Mouse (Mus musculus) kidney, postnatal 0 days (tissue): ENCODE results near the gene Mecom. TPM values are rescaled to one million over a fixed set of nuclear protein-coding genes. Genes with fewer than 3 reads are reported as not detected.

Experiments used
- ATAC-seq: fragments of 200-750 bp; cut with Nextera tagmentation; replicated peaks from 2 replicates; pipeline ENCODE4 v1.8.0; 2017; ENCODE audit warnings: low read depth, moderate number of reproducible peaks, moderate TSS enrichment, moderate library complexity; ENCODE audit not compliant: low FRiP score
- DNase-seq: peaks from one replicate; pipeline ENCODE4 v3.0.0-alpha.2; 2016; ENCODE audit warnings: low spot score
- H3K27ac ChIP-seq: fragments of 300-500 bp; sonication (generic); 2 replicates; pipeline ENCODE4 v1.5.1; 2014; ENCODE audit warnings: mild to moderate bottlenecking
- H3K27me3 ChIP-seq: fragments of 300-500 bp; sonication (generic); 2 replicates; pipeline ENCODE4 v1.6.1; 2014; ENCODE audit warnings: low read length, mixed read lengths; ENCODE audit not compliant: insufficient read depth
- H3K36me3 ChIP-seq: fragments of 300-500 bp; sonication (generic); 2 replicates; pipeline ENCODE4 v1.6.1; 2014; ENCODE audit warnings: low read length, mixed read lengths; ENCODE audit not compliant: insufficient read depth
- H3K4me1 ChIP-seq: fragments of 300-500 bp; sonication (generic); replicated peaks from 2 replicates; pipeline ENCODE4 v1.6.1; 2014; ENCODE audit warnings: antibody characterized with exemption, low read length, mixed read lengths; ENCODE audit not compliant: insufficient read depth
- H3K4me2 ChIP-seq: fragments of 300-500 bp; sonication (generic); 2 replicates; pipeline ENCODE4 v1.6.1; 2014; ENCODE audit warnings: mild to moderate bottlenecking, low read length, moderate library complexity, mixed read lengths
- H3K4me3 ChIP-seq: fragments of 300-500 bp; sonication (generic); replicated peaks from 2 replicates; pipeline ENCODE4 v1.5.1; 2014; ENCODE audit warnings: low read depth, low read length
- H3K9ac ChIP-seq: fragments of 300-500 bp; sonication (generic); 2 replicates; pipeline ENCODE4 v1.6.1; 2014; ENCODE audit warnings: low read depth, low read length
- H3K9me3 ChIP-seq: fragments of 300-500 bp; sonication (generic); replicated peaks from 2 replicates; pipeline ENCODE4 v1.6.1; 2016; ENCODE audit warnings: low read length, inconsistent platforms, mixed read lengths
- CTCF ChIP-seq: IDR thresholded peaks from 2 replicates; pipeline ENCODE4 v1.5.1; 2016; ENCODE audit warnings: antibody characterized with exemption, low read depth, mild to moderate bottlenecking, moderate library complexity
- WGBS: fragments of 180-500 bp; shearing (Covaris S2); extraction: QIAGEN DNeasy Blood & Tissue Kit; methylation state at CpG from one replicate; pipeline ENCODE4 v1.1.7; 2014; 5-methylcytosine and 5-hydroxymethylcytosine counted together
- polyA plus RNA-seq: library from polyadenylated mRNA; unstranded; fragments of >200 nt; fragmentation: Nextera tagmentation; extraction: Ambion mirVana; gene quantifications from 2 replicates; pipeline ENCODE4 v1.2.1, GENCODE M21; 2015

Gene Mecom
- polyA plus RNA-seq, 1 experiment from 2014 or later = 54.7 TPM

DNA sequence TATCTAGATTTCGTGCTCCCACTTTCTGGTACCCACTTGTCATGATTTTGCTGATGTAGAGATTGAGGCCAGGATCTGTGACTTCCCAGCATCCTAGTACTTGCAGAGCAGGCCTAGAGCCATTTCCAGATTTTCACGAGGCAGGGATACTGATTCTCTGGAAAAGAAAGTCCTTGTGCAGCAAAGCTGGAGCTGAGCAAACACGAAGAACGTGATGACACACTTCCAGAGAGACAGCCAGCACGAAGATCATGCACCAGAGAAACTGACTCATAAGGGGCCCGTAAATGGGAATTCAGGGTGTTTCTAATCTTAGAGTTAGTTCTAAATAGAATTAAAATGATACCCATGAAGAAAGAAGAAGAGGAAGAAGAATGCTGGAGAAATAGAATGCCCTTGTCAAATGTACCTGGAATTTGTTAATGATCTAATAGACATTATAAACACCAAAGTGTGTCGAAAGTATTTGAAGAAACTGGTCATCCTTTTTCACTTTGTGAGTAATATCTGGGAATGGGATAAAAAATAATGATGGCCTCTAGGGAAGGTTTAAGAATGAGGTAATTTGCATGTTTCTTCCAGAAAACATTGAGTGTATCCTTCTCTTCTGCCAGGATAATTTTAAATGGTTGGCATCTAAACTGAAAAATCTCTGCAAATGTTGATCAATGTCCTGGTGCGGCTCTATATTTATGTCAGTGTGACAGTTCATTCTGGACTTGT is 426.9 kb downstream of the Mecom start:
- H3K27me3 ChIP-seq = no peaks in the 10 kb centered on the region
- WGBS = 87% methylated on average over 8 of the region's 8 CpGs

DNA sequence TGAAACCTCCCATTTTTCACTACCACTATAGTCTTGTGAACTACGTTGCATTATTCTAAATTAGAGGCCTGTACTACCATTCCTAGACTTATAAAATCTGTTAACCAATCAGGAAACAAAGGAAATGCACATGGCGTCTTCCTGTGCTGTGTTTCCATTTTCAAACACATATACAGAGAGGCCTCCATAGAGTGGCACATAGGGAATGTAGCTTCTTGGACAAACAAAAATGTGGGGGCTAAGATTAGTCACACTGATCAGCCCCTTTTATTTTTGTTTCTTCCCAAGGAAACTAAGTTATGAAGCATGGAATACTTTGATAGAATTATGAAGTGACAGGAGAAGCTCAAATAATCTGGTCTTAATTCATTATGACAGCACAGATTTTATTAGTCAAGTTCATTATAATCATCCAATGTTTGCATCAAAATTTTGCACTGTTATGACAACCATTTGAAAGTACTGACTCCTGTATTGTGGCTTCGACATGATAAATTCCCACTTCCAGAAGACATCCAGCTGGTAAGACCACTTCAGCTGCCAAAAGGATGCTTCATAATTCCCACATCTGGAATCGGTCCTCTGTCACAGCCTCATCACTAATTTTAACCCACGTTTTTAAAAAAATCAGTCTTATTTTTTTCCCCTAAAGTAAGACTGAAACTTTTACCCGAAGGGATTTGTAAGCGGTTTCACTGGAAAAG is 429.1 kb downstream of the Mecom start:
- ATAC-seq = no peak
- Histone ChIP-seq H3K9ac (no peak overlapping the region), H3K27ac (no peak overlapping the region), H3K4me1 (no peaks in the 10 kb centered on the region), H3K4me2 (no peak overlapping the region), H3K27me3 (no peaks in the 10 kb centered on the region), H3K36me3 (no peaks in the 10 kb centered on the region), H3K9me3 (no peaks in the 10 kb centered on the region), H3K4me3 (no peak overlapping the region)
- WGBS = 84% methylated on average over 7 of the region's 7 CpGs
- no peak for DNase-seq
- TF ChIP-seq CTCF = no peak

More for the DNA sequence above, 426.9 kb downstream of the Mecom start:
- no peak overlapping the region for H3K9ac ChIP-seq
- no peak overlapping the region for H3K27ac ChIP-seq
- TF ChIP-seq CTCF = no peak
- H3K9me3 ChIP-seq = no peaks in the 10 kb centered on the region
- H3K36me3 ChIP-seq = no peaks in the 10 kb centered on the region
- no peak for DNase-seq
- no peak overlapping the region for H3K4me3 ChIP-seq
- no peak for ATAC-seq
- no peak overlapping the region for H3K4me2 ChIP-seq
- H3K4me1 ChIP-seq = no peaks in the 10 kb centered on the region

DNA sequence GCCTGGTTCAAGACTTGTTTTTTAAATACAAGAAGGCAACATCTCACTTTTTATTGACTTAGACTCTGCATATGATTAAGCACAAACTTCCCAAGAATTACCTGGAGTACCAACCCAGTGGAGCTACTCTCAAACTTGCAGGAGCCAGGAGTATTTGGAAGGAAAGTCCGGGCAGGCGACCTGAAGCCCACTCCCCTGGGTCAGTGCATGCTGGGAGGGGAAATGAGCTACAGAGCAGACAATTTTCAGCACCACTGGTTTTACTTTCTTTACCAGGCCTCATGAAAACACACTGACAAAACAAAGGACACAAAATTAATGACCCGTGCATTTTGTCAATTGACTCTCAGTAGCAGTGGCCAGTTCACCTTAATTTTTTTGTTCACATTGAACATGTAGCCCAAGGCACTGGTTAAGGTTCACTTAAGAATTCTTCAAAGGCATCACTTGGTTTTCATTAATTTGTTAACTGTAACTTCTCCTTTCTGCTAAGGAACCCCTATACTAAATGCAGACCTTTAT is 434.5 kb downstream of the Mecom start:
- 28% methylated on average over 3 of the region's 3 CpGs for WGBS
- Histone ChIP-seq H3K4me2 (no peak overlapping the region), H3K4me1 (no peaks in the 10 kb centered on the region), H3K4me3 (no peak overlapping the region), H3K27ac (no peak overlapping the region), H3K9me3 (no peaks in the 10 kb centered on the region), H3K27me3 (no peaks in the 10 kb centered on the region), H3K36me3 (no peaks in the 10 kb centered on the region), H3K9ac (no peak overlapping the region)
- TF ChIP-seq CTCF = no peak
- DNase-seq = peak; percentile 49
- ATAC-seq = peak; percentile 33; the same call in 1 of the 2 replicates

DNA sequence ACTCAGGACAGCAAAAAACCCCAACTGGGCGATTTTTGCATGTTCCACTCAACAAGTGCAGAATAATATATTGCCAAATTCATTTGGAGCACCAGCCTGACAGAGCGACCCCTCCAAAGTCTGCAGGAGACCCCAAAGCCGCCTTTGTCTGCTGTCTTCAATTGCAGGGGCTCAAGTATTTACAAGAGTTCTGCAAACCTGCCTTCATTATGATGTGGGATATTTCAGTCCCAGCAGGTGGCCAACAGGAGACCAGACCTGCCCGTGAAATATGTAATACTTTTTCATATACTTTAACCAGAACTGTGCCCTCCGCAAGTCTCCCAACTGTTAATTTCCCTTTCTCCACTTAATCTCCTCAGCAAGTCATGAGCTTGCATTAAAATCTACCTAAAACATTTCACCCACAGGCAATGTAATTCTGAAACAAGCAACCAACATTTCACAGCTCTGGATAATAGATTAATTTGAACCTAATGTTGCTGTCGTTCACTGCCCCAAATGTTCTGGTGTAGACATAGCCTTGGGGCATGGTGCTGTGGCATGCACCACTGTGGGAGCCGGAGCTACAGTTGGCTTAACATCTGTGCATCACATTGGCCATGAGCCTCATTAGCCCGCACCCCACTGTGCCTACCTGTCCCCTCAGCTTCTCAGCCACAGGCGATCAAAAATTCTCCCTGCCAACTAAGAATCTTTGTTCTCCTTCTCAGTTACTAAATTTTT is 439.7 kb downstream of the Mecom start:
- Histone ChIP-seq H3K27me3 (no peaks in the 10 kb centered on the region), H3K4me1 (peaks cover 22% of the 10 kb centered on the region), H3K4me2 (no peak overlapping the region), H3K4me3 (no peak overlapping the region), H3K9ac (no peak overlapping the region), H3K36me3 (no peaks in the 10 kb centered on the region), H3K27ac (peak overlapping the region; percentile 64), H3K9me3 (no peaks in the 10 kb centered on the region)
- WGBS = 64% methylated on average over 9 of the region's 9 CpGs
- no peak for DNase-seq
- TF ChIP-seq CTCF = no peak
- ATAC-seq = 0 out of 2 replicates have a peak, but pooled peaks have one; percentile 57

DNA sequence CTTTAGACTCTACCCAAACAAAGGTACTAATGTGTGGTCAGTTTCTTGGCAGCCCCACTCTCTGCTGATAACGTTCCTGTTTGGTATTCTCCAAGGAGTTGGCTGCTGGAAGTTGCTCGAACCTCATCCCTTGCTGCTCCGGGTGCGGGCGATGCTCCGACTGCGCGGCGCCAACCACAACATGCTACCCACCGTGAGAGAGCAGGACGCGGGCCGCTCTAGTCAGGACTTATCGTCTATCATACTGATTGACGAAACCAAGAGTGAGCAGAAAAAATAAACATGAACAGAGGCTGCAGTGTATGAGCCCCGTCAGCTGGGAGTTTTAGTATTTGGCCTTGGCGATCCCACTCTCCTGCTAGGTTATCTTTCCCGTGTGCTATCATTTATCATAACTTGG is 441.3 kb downstream of the Mecom start:
- Histone ChIP-seq H3K9ac (no peak overlapping the region), H3K9me3 (no peaks in the 10 kb centered on the region), H3K4me2 (peak overlapping the region; percentile 44), H3K27me3 (no peaks in the 10 kb centered on the region), H3K27ac (peak overlapping the region; percentile 39), H3K36me3 (no peaks in the 10 kb centered on the region), H3K4me1 (peaks cover 22% of the 10 kb centered on the region), H3K4me3 (peak overlapping the region; percentile 15; the same call in 1 of the 2 replicates)
- WGBS = 59% methylated on average over 18 of the region's 18 CpGs
- no peak for ATAC-seq
- peak; percentile 26 for DNase-seq
- no peak for TF ChIP-seq CTCF

DNA sequence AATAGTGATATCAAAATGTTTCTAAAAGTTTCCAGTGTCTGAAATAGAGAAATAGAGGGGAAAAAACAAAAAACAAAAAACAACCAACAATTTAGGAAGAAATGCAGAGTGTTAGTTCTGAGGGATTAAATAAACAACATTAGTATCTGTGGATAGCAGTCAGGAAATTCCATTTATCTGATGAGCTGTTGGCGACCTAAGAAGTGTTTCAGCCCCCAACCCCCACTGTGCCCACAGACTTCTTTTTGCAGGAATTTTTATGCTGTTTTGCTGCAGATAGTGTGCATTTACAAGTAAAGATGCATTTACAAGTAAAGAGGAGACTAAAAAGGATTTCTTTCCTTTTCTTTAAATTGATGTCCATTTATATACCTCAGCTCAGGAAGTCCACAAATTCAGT is 441.9 kb downstream of the Mecom start:
- Histone ChIP-seq H3K27ac (0 out of 2 replicates have a peak overlapping the region, but pooled peaks have one; percentile 9), H3K9me3 (no peaks in the 10 kb centered on the region), H3K4me2 (peak overlapping the region; percentile 53; the same call in 1 of the 2 replicates), H3K9ac (no peak overlapping the region), H3K27me3 (no peaks in the 10 kb centered on the region), H3K4me1 (peaks cover 22% of the 10 kb centered on the region), H3K36me3 (no peaks in the 10 kb centered on the region), H3K4me3 (no peak overlapping the region)
- ATAC-seq = no peak
- WGBS = 32% methylated on average over 1 of the region's 1 CpGs
- TF ChIP-seq CTCF = no peak
- peak; percentile 23 for DNase-seq
